Mouse (Mus musculus): ENCODE results near the gene Kcnd2. TPM values are rescaled to one million over a fixed set of nuclear protein-coding genes. Genes with fewer than 3 reads are reported as not detected.
A peak's percentile ranks its signal among the peaks of the same experiment; 100 is the strongest.

Gene Kcnd2
- polyA plus RNA-seq, 1 experiment from 2014 or later: 38.5 TPM

DNA sequence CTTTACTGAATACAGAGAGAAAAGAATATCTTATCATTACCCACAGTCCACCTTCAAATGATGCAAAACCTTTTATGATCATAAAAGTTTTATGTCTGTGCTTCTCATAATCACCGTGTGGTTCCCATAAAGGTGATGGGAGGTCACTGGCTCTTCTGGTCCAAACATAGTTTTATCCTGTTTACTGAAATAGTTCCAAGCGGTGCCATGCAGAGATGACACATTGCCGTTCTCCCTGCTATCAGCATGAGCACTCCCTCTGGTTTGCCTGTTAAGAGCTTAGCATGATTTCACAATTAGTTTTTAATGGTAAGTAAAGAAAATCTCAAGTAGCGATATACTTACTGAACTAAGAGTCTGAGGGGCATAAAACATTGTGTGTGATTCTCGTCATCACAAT, 43.7 kb downstream of the Kcnd2 start:
- Histone ChIP-seq H3K4me3 (ENCODE audit: low read depth, low read length) (no peak overlapping the region), H3K4me2 (ENCODE audit: low read depth, low read length) (no peak overlapping the region), H3K9ac (replicated peaks; ENCODE audit: low read depth, low read length) (no peak overlapping the region), H3K27ac (ENCODE audit: low read depth, low read length) (no peak overlapping the region), H3K4me1 (ENCODE audit: control insufficient read depth, insufficient read depth, low read length) (no peaks in the 10 kb centered on the region), H3K27me3 (ENCODE audit: control insufficient read depth, insufficient read depth, low read length) (no peaks in the 10 kb centered on the region), H3K9me3 (ENCODE audit: control insufficient read depth, low read length) (no peaks in the 10 kb centered on the region), H3K36me3 (ENCODE audit: control insufficient read depth, insufficient read depth, low read length) (no peaks in the 10 kb centered on the region)
- WGBS: 69% methylated on average over 5 of the region's 5 CpGs
- no peak for ATAC-seq (ENCODE audit: low read depth)

DNA sequence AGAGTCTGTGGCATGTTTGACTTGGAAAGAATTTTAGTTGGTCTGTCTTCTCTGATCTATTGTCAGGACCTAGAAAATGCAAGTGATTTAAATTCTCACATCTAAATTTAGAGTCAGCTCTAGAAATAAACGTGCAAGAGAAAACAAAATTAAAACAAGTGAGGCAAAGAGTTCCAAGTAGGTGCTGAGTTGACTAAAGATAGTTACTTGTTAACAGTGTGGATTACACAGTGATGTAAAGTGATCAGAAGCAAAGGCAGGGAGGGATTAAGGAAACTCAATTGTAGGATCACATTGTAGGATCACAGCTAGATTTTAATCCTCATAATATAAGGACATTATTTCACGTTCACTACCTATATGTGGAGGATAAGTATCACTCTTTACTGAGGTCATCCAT, 52.6 kb downstream of the Kcnd2 start:
- H3K9ac ChIP-seq (replicated peaks; ENCODE audit: low read depth, low read length): no peak overlapping the region
- ATAC-seq (ENCODE audit: low read depth): no peak
- H3K9me3 ChIP-seq (ENCODE audit: control insufficient read depth, low read length): no peaks in the 10 kb centered on the region
- 70% methylated on average over 2 of the region's 2 CpGs for WGBS
- no peaks in the 10 kb centered on the region for H3K4me1 ChIP-seq (ENCODE audit: control insufficient read depth, insufficient read depth, low read length)
- no peak overlapping the region for H3K27ac ChIP-seq (ENCODE audit: low read depth, low read length)
- no peak overlapping the region for H3K4me3 ChIP-seq (ENCODE audit: low read depth, low read length)
- no peaks in the 10 kb centered on the region for H3K27me3 ChIP-seq (ENCODE audit: control insufficient read depth, insufficient read depth, low read length)
- no peaks in the 10 kb centered on the region for H3K36me3 ChIP-seq (ENCODE audit: control insufficient read depth, insufficient read depth, low read length)
- H3K4me2 ChIP-seq (ENCODE audit: low read depth, low read length): no peak overlapping the region

DNA sequence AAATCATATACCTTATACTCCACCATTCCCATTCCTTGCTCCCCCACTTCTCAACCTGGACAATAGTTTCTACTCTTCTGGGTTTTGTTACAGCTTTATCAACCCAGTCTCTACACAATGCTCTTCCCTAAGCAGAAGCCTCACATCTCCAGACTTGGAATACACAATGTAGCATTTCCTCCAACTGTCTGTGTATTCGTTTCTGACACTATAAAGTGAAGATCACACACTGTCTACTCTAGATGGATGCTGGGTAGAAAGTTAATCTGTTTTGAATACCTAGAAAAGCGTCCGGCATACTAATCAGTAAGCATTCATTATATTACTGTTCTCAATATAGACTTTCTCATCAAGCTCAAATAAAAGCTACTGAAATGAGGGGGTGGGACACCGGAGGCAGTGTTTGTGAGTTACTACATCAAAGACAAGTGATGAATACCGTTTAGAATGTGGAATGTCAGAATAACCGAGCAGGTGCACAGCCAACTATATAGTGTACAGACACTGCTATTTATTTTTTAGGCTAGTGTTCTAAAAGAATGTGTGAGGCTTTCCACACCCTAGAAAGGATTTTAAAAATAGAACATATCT, 62.1 kb downstream of the Kcnd2 start:
- no peak overlapping the region for H3K27ac ChIP-seq (ENCODE audit: low read depth, low read length)
- H3K36me3 ChIP-seq (ENCODE audit: control insufficient read depth, insufficient read depth, low read length): no peaks in the 10 kb centered on the region
- no peaks in the 10 kb centered on the region for H3K9me3 ChIP-seq (ENCODE audit: control insufficient read depth, low read length)
- H3K4me2 ChIP-seq (ENCODE audit: low read depth, low read length): no peak overlapping the region
- no peak for ATAC-seq (ENCODE audit: low read depth)
- H3K4me3 ChIP-seq (ENCODE audit: low read depth, low read length): no peak overlapping the region
- 43% methylated on average over 6 of the region's 6 CpGs for WGBS
- H3K27me3 ChIP-seq (ENCODE audit: control insufficient read depth, insufficient read depth, low read length): no peaks in the 10 kb centered on the region
- no peaks in the 10 kb centered on the region for H3K4me1 ChIP-seq (ENCODE audit: control insufficient read depth, insufficient read depth, low read length)
- H3K9ac ChIP-seq (replicated peaks; ENCODE audit: low read depth, low read length): no peak overlapping the region

DNA sequence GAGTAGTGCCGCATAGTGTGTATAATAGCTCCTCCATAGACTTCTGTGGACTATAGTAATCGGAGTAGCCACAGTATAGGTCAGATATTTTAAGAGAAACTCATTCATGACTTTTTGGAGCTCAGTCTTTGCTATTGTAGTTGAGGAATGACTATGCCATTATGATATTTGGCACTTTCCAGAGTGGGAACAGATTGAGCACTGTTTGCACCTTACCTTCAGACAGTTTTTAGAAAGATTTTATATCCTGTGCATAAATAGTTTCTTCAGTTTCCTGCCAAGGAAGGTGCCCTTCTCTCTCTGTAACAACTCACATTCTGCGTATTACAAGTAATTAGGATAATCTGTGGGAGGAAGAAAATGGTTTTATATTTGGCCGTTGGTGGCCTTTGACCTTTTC, 89.6 kb downstream of the Kcnd2 start:
- H3K9me3 ChIP-seq (ENCODE audit: control insufficient read depth, low read length): no peaks in the 10 kb centered on the region
- H3K9ac ChIP-seq (replicated peaks; ENCODE audit: low read depth, low read length): no peak overlapping the region
- H3K36me3 ChIP-seq (ENCODE audit: control insufficient read depth, insufficient read depth, low read length): no peaks in the 10 kb centered on the region
- WGBS: 93% methylated on average over 4 of the region's 4 CpGs
- no peak overlapping the region for H3K4me3 ChIP-seq (ENCODE audit: low read depth, low read length)
- no peaks in the 10 kb centered on the region for H3K27me3 ChIP-seq (ENCODE audit: control insufficient read depth, insufficient read depth, low read length)
- no peak for ATAC-seq (ENCODE audit: low read depth)
- no peak overlapping the region for H3K4me2 ChIP-seq (ENCODE audit: low read depth, low read length)
- H3K27ac ChIP-seq (ENCODE audit: low read depth, low read length): no peak overlapping the region
- H3K4me1 ChIP-seq (ENCODE audit: control insufficient read depth, insufficient read depth, low read length): no peaks in the 10 kb centered on the region

DNA sequence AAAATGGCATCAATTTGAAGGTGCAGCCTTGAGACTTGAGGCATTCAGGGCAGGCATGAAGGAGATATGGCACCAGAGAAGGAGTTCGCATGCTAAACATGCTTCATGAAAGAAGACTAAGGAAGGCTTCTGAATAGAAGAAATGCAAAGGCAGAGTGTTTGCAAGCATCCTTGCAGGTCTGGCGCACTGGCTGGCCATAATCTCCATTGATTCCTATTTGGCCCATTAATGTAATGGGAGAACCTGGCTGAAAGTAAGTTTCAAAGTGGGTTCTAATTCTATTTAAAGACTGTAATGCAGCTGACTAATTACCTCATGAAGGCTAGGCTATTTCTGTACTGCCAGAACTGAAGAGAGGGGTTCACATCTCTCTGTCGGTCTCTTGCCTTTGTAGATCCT, 94.9 kb downstream of the Kcnd2 start:
- no peak overlapping the region for H3K4me3 ChIP-seq (ENCODE audit: low read depth, low read length)
- H3K27ac ChIP-seq (ENCODE audit: low read depth, low read length): no peak overlapping the region
- no peaks in the 10 kb centered on the region for H3K9me3 ChIP-seq (ENCODE audit: control insufficient read depth, low read length)
- WGBS: 89% methylated on average over 3 of the region's 3 CpGs
- H3K27me3 ChIP-seq (ENCODE audit: control insufficient read depth, insufficient read depth, low read length): no peaks in the 10 kb centered on the region
- no peaks in the 10 kb centered on the region for H3K36me3 ChIP-seq (ENCODE audit: control insufficient read depth, insufficient read depth, low read length)
- H3K4me2 ChIP-seq (ENCODE audit: low read depth, low read length): no peak overlapping the region
- no peak overlapping the region for H3K9ac ChIP-seq (replicated peaks; ENCODE audit: low read depth, low read length)
- ATAC-seq (ENCODE audit: low read depth): no peak
- no peaks in the 10 kb centered on the region for H3K4me1 ChIP-seq (ENCODE audit: control insufficient read depth, insufficient read depth, low read length)

DNA sequence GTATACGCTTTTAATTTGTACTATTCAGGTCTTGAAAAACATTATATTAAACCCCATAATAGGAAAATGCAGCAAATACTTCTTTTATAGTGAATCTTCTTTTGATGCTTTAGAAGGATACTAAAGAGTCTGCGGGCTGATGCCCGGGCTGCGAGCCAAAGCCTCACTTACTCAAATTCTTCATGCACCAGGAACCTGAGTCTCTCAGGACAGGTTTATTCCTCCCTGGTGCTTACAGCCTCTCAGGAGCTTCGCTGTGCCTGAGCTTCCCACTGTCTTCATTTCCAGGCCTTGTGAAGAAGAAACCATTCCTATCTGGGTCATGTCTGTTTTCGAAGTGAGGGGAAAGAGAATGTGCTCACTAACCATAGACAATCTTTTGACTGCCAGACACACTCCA, 106.1 kb downstream of the Kcnd2 start:
- Histone ChIP-seq H3K4me1 (ENCODE audit: control insufficient read depth, insufficient read depth, low read length) (no peaks in the 10 kb centered on the region), H3K9me3 (ENCODE audit: control insufficient read depth, low read length) (no peaks in the 10 kb centered on the region), H3K27me3 (ENCODE audit: control insufficient read depth, insufficient read depth, low read length) (no peaks in the 10 kb centered on the region), H3K27ac (ENCODE audit: low read depth, low read length) (no peak overlapping the region), H3K36me3 (ENCODE audit: control insufficient read depth, insufficient read depth, low read length) (no peaks in the 10 kb centered on the region), H3K4me2 (ENCODE audit: low read depth, low read length) (no peak overlapping the region), H3K9ac (replicated peaks; ENCODE audit: low read depth, low read length) (no peak overlapping the region), H3K4me3 (ENCODE audit: low read depth, low read length) (no peak overlapping the region)
- WGBS: 83% methylated on average over 6 of the region's 6 CpGs
- no peak for ATAC-seq (ENCODE audit: low read depth)

DNA sequence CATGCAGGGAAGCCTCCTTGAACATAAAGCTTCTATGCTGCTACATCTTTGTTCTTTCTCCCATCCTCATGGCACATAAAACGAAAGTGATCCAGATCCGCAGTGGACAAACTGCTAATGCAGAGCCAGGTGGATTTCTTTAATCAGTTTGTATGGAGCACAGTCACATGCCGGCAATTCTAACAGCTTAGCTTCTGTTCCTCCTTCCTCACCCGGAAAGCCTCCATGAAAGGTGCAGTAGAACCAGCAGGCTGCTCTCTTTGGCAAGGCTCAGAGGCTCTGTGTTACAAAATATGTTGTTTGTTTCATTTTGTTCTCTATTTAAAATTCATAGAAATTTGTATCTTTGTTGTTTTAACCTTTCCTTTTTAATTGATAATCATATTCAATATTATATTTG, 106.9 kb downstream of the Kcnd2 start:
- H3K27ac ChIP-seq (ENCODE audit: low read depth, low read length): no peak overlapping the region
- H3K9me3 ChIP-seq (ENCODE audit: control insufficient read depth, low read length): no peaks in the 10 kb centered on the region
- H3K9ac ChIP-seq (replicated peaks; ENCODE audit: low read depth, low read length): no peak overlapping the region
- H3K4me3 ChIP-seq (ENCODE audit: low read depth, low read length): no peak overlapping the region
- no peak overlapping the region for H3K4me2 ChIP-seq (ENCODE audit: low read depth, low read length)
- WGBS: 92% methylated on average over 4 of the region's 4 CpGs
- H3K27me3 ChIP-seq (ENCODE audit: control insufficient read depth, insufficient read depth, low read length): no peaks in the 10 kb centered on the region
- no peaks in the 10 kb centered on the region for H3K4me1 ChIP-seq (ENCODE audit: control insufficient read depth, insufficient read depth, low read length)
- H3K36me3 ChIP-seq (ENCODE audit: control insufficient read depth, insufficient read depth, low read length): no peaks in the 10 kb centered on the region
- ATAC-seq (ENCODE audit: low read depth): no peak

DNA sequence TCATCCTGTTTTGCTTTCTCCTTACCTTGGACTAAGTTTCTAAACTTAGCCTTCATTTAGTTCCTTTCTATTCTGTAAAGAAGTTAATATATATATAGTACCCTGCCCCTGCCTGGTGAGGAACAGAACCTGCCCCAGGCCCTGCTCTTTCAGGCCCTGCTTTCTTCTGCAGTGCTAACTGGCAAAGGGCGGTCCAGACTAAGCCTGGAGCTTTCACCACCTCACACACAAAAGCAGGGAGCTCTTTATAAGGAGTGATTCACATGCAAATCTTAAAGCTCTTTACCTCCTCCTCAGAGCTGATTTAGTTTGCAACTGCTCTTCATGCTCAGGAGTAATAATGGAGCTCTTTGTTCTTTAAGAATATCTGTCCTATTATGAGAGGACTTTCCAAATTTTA, 109.9 kb downstream of the Kcnd2 start:
- H3K4me2 ChIP-seq (ENCODE audit: low read depth, low read length): no peak overlapping the region
- no peaks in the 10 kb centered on the region for H3K4me1 ChIP-seq (ENCODE audit: control insufficient read depth, insufficient read depth, low read length)
- H3K36me3 ChIP-seq (ENCODE audit: control insufficient read depth, insufficient read depth, low read length): no peaks in the 10 kb centered on the region
- H3K4me3 ChIP-seq (ENCODE audit: low read depth, low read length): no peak overlapping the region
- no peak overlapping the region for H3K9ac ChIP-seq (replicated peaks; ENCODE audit: low read depth, low read length)
- H3K9me3 ChIP-seq (ENCODE audit: control insufficient read depth, low read length): no peaks in the 10 kb centered on the region
- no peak overlapping the region for H3K27ac ChIP-seq (ENCODE audit: low read depth, low read length)
- peak; percentile 59; the same call in 1 of the 2 replicates for ATAC-seq (ENCODE audit: low read depth)
- WGBS: 14% methylated on average over 1 of the region's 1 CpGs
- H3K27me3 ChIP-seq (ENCODE audit: control insufficient read depth, insufficient read depth, low read length): no peaks in the 10 kb centered on the region

DNA sequence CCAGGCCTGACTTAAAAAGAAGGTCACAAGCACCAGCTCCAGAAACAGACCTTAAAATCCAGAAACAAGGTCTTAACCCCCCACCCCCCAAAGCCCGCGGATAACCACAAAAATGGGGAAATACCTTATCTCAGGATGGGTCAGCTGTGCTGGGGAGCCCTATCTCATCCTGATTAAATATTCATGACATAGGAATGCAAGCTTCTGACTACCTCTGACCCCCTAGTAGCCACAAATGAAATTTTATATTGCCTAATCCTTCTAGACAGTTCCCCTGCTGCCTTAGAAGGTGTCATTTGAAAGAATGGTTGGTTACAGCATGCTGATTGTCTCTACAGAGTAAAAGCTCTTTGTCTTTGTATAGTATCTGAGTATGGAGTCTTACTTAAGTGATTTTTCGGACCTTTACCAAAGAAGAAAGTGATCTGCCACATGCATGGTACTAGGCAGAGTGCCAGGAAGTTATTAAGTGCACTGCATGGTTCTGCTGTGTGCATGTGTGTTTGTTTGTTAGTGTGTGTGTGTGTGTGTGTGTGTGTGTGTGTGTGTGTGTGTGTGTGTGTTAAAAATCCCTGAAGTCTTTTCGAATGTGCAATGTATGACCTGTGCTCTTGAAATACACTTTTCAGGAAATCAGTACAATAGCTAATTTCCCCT, 111.9 kb downstream of the Kcnd2 start:
- H3K36me3 ChIP-seq (ENCODE audit: control insufficient read depth, insufficient read depth, low read length): no peaks in the 10 kb centered on the region
- peak; percentile 41; the same call in 1 of the 2 replicates for ATAC-seq (ENCODE audit: low read depth)

More for the DNA sequence above, 111.9 kb downstream of the Kcnd2 start:
- 0 out of 2 replicates have a peak overlapping the region, but pooled peaks have one; percentile 34 for H3K27ac ChIP-seq (ENCODE audit: low read depth, low read length)
- H3K27me3 ChIP-seq (ENCODE audit: control insufficient read depth, insufficient read depth, low read length): no peaks in the 10 kb centered on the region
- 53% methylated on average over 4 of the region's 4 CpGs for WGBS
- H3K9me3 ChIP-seq (ENCODE audit: control insufficient read depth, low read length): no peaks in the 10 kb centered on the region
- no peak overlapping the region for H3K4me3 ChIP-seq (ENCODE audit: low read depth, low read length)
- H3K4me2 ChIP-seq (ENCODE audit: low read depth, low read length): no peak overlapping the region
- H3K4me1 ChIP-seq (ENCODE audit: control insufficient read depth, insufficient read depth, low read length): no peaks in the 10 kb centered on the region
- no peak overlapping the region for H3K9ac ChIP-seq (replicated peaks; ENCODE audit: low read depth, low read length)

Data from neural tube, embryonic 14.5 days (tissue).